Mouse (Mus musculus) layer of hippocampus, adult 11-12 months (tissue): ENCODE data around the gene Lypd4.
"Not testable (repeated sequence)": the region's sequence is repeated elsewhere in the genome, so short reads cannot be mapped to it uniquely, and the experiment has no call there.

Experiments
- DNase-seq: peaks from one replicate; pipeline ENCODE4 v3.0.0; 2022; ENCODE audit warnings: low spot score

Lypd4 gene

DNA sequence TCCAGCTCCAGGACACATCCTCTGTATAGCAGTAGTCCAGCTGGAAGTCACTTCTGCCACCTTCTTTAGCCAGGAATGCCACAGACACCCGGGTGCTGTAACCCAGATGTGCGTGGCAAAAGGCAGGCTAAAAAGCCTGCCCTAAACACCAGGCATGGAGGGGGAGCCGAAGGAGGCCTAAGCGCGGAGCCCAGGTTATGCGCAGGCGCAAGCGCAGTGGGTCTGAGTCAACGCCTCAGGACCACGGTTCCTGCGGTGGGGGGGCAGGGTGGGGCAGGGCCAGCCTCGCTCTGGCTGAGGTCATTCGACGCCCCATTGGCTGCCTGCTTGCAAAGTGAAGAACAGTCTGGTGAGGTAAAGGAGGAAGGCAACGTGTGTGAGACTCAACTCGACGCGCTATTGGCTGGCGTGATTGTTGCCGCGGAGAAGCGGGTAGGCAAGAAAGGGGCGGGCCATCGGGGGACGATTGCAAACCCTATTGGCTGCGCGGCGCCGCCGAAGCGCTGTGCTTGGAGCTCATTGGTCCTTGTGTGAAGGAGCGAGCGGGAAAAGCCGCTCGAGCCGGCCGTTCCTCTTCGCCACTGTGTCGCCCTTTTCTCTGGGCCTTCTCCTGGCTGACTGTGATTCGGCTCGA, at the start of gene Lypd4, which contains the start of gene Dmrtc2:
Gene Lypd4, minus strand, starts transcription at position 410 of the 634 bp plus-strand sequence.
Gene Dmrtc2, plus strand, starts transcription at position 526 of the 634 bp plus-strand sequence.
- DNase-seq = no peak

DNA sequence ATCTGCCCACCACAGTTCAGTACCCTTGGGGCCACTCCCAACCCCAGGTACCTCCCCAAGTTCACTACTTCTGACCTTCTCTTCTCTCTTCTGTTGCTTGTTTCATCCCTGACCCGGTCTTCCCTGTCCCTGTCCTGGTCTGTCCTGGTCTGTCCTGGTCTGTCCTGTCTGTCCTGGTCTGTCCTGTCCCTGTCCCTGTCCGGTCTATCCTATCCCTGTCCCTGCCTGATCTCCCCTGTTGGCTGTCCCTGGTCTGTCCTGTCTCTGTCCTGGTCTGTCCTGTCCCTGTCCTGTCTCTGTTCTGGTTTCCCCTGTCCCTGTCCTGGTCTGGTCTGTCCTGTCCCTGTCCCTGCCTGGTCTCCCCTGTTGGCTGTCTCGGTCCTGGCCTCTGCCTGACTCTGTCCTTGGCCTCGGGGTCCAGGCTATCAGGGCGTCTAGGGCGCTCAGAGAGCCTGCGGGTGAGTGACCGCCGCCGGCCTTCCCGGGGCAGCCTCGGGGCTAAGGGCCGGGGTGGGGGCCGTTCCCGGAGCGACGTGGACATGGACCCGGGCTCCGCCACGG, 49.1 kb upstream of the Lypd4 start:
- no peak for DNase-seq

DNA sequence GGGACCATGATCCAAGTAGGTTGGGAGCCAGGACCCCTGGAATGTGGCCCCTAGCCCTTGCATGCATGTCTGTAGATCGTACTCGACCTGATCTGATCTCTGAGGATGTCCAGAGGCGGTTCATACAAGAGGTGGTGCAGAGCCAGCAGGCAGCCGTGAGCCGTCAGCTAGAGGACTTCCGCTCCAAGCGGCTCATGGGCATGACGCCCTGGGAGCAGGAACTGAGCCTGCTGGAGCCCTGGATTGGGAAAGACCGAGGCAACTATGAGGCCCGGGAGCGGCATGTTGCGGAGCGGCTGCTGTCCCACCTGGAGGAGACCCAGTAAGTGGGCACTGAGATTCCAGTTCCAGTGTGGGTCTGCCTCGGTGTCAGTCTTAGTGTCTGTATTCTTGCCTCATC, 42.7 kb upstream of the Lypd4 start:
- DNase-seq = no peak

DNA sequence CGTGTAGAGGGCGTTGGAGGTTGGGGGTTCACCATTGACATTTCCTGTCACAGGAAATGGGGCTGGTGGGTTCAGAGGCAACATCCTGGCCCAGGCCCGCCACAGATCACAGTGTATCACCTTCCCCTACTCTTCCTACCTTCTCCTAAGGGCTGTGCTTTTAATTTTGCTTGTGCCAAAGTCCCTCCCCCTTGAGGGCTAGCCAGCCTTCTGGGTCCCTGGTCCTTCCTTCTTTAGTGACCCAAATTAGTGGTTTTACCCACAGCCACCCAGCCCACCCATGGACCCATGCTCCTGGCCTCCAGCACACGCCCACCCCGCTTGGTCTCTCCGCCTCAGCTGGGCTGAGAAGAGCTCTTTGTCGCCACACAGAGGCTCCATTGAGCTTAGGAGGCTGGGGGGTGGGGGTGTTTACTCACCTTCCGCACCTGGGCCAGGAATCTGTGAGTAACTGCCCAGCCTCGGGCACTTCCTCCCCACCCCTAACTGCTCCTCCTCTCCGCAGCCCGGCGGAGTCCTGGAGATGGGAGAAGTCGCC, 37.5 kb upstream of the Lypd4 start:
- DNase-seq = no peak

DNA sequence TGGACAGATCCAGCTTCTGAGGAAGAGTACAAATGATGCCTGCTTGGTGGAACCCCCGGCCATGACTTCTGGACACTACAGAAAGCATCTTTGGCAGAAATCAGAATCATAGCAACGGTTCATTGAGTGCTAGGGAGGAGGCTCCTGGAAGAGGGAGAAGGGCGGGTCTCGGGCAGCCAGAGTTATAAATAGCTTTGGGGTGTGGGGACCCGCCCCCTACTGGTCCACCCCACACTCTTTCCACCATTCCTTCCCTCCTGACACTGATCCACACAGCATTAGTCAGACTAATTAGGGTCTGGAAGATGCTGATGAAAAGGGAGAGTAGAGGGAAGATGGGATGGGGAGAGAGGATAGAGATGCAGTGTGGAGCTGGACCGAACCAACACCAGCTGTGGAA, 36.8 kb upstream of the Lypd4 start:
- no peak for DNase-seq

DNA sequence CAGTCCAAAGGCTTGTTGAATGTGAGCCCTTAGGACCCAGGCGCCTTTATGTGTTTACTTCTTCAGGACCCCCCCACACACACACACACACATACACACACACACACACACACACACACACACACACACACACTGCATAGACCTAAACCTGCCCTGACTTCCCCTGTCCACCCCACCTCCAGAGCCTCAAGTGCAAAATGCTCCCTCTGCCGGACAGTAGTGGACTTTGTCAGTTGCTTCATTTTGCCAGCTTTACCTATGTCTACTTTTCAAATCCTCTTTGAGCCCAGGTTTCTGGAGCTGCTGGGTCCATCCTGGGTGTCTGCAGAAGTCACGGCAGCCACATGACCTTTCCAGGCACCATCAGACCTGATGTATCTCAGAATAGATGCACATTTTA, 35.2 kb upstream of the Lypd4 start:
- DNase-seq = peak; percentile 48

DNA sequence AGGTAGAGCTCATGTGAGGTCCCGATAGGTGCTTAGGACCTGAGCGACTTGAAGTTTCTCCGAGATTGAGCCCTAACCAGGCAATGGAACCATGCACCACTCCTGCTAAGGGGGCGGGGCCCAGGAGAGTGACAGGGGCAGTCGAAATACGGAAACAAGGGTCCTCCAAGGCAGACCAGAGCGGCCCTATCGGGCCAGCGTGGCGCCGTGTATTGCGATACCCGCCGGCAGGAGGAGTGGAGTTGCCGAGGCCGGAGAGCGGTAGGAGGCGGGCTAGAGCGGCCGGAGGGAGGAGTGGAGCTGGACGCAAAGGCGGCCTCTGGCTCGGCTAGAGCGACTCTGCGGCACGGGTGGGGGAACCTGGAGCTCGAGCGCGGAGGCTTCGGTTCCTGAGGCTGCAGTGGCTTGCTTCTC, 34.3 kb upstream of the Lypd4 start:
- DNase-seq = peak; percentile 98

DNA sequence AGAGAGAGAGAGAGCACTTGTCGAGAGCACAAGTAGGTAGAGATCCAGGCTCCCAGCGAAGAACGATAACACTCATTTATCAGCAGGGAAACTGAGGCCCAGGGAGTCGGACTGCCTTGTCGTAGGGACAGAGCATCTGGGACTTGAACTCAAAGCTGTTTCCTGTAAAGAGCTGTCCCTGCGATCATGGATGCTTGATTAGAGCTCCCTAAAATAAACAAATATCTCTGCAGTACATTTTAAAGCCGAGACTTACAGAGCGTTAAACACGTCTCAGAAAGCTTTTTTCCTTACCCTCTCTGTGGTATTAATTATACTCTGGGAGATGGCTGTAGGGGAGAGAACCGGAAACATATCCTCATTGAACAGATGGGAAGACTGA, 33.7 kb upstream of the Lypd4 start:
- no peak for DNase-seq

DNA sequence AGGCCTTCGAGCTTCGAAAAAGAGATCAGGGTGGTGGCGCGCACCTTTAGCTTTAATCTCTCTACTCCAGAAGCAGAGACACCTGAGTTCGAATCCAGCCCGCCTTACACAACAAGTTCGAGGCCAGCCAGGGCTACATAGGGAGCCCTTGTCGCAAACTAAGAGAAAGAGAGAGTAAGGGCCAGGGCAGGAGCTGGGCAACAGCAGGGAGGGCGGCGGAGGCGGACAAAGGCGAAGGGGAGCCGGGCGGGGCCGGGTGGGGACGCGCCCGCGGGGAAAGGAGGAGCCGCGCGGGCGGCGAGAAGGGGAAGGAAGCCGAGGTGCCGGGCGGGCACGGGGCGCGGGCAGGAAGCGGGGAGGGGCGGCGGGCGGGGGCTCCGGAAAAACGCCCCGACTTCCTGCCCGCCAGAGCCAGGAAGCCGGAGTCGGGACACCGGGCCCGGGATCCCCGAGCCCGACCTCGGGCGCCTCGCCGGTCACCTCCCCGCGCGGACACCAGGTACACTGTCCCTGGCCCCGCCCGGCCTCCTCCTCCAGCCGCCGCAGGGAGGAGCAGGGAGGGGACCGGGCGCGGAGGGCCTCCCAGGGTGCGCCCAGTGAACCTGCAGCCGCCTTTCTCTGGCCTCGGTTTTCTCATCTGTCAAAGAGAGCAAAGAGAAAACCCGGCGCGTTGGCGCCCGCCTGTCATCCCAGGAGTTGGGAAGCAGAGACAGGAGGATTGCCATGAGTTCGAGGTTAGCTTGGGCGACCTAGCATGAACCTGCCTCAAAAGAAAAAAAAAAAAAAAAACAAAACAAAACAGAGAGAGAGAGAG, 33.1 kb upstream of the Lypd4 start, which contains the start of gene Arhgef1:
Gene Arhgef1, plus strand, starts transcription at position 283 of the 814 bp plus-strand sequence.
- no peak for DNase-seq

DNA sequence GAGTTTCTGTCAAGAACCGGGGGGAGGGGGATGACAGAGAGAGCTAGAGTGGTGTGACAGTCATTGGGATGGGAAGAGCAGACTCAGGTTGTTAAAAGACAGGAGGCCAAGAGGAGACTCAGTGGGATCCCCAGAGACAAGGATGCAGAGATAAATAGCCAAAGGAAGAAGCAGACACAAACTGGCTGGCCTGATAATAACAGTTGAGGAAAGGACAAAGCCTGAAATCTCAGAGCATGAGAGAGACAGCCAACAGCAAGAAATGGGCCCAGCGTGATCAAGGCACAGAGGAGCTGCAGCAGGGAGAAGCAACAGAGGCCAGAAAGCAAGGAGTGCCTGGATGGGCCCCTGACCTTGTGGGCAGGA, 32.5 kb upstream of the Lypd4 start:
- DNase-seq = no peak

DNA sequence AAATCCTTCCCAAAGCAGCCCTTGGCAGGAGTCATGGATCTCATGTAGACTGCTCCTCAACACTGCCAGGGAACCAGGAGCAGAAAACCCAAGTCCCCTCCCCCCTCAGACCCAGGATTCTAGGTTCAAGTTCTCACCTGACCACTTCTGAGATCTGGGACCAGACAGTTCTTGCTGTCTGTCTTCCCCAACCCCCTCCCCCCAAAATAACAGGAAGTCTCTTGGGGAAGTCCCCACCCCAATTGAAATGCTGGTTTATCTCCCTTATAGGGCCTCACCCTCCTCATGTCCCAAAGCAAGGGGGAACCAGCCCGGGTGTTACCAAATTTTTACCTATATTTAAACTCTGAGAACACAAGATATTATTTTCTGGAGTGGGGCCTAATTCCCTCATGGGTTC, 32.1 kb upstream of the Lypd4 start:
- DNase-seq = no peak

DNA sequence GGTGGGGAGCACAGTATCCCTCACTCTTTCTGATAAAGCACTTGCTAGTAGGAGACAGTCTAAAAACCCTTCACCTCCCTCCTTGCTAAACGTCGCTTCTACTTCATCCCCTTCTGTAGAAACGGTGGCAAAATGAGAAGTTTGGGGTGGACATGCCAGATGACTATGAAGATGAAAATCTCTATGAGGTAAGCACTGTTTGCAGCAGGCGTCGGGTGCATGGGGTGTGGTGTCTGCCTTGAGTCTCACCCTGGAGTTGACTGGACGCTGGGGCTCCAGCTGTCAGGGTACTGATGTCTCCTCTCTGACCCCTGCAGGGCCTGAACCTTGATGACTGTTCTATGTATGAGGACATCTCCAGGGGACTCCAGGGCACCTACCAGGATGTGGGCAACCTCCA, 31.4 kb upstream of the Lypd4 start:
- DNase-seq = no peak

DNA sequence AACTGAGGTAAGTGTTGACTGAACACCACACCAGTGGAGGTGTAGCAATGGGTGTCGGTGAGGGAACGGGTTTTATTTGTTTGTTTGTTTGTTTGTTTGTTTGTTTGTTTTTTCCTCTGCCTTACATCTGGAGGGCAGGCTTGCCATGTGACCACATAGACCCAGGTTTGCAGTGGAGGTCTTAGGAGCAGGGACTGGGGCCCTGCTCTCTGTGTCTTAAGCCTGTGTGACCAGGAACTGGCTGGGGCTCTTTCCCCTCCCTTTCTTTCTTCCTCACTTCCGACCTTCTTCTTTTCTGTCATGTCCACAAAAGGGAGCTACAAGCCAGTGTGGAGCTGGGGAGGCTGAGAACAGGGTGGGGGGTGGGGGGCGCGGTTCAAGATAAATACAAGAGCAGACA, 28.2 kb upstream of the Lypd4 start:
- DNase-seq = no peak

DNA sequence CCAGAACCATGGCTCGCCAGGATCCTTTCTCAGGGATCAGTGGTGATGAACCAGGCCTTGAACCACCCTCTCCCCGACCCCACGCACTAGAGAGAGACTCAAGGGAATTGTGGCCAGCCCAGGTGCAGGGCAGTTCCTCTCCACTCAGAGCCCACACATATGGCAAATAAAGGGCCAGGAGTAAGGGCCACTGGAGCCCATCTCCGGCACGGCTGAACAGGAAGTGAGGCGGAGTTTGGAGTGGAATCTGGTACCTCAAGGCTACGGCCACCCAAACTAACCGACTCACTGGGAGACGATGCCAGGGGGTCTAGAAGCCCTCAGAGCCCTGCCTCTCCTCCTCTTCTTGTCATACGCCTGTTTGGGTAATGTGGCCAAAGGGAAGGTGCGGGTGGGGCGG, 27.5 kb upstream of the Lypd4 start, which contains the start of gene Cd79a:
Gene Cd79a, plus strand, starts transcription at position 158 of the 400 bp plus-strand sequence.
- DNase-seq = no peak

DNA sequence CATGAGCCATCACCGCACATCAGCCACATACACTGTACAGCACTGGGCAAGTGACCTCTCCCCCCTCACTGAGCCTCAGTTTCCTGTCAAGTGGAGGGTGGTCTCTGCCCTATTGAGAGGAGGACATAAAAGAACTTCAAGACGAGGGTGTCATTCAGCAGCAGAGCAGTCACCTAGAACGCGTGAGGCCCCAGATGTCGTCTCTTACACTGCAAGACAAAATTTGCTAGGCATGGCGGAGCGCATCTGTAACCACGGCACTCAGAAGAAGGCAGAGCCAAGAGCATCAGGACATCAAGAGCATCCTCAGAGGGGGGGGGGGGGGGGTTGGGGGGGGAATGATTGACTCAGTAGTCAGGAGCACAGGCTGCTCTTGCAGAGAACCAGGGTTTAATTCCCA, 26.5 kb upstream of the Lypd4 start:
- no peak for DNase-seq

DNA sequence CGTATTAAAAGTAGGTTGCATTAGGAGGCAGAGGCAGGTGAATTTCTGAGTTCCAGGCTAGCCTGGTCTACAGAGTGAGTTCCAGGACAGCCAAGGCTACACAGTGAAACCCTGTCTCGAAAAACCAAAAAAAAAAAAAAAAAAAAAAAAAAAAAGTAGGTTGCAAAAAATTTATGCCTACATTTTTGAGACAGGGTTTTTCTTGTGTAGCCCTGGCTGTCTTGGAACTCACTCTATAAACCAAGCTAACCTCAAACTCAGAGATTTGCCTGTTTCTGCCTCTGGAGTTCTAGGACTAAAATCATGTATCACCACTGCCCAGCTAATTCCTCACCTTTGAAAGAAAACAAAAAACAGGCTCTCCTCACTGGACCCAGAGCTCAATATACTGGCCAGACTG, 26.0 kb upstream of the Lypd4 start:
- not testable (repeated sequence) for DNase-seq

DNA sequence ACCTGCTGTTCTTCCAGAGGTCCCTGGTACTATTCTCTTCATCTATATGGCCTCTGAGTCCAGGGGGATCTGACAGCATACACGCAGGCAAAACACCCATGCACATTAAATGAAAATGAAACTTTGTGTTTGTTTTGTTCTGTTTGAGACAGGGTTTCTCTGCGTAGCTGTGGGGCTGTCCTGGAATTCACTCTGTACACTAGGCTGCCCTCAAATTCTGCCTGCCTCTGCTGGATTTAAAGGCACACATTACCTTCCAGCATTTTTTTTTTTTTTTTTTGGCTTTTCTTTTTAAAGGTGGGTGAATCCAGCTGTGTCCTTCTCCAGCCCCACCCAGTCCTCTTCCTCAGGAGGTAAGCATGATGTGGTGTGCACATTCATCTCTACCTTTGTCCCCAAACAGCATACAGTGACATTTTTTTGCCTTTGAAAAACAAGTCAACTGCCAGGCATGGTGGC, 22.4 kb upstream of the Lypd4 start:
- DNase-seq = no peak

DNA sequence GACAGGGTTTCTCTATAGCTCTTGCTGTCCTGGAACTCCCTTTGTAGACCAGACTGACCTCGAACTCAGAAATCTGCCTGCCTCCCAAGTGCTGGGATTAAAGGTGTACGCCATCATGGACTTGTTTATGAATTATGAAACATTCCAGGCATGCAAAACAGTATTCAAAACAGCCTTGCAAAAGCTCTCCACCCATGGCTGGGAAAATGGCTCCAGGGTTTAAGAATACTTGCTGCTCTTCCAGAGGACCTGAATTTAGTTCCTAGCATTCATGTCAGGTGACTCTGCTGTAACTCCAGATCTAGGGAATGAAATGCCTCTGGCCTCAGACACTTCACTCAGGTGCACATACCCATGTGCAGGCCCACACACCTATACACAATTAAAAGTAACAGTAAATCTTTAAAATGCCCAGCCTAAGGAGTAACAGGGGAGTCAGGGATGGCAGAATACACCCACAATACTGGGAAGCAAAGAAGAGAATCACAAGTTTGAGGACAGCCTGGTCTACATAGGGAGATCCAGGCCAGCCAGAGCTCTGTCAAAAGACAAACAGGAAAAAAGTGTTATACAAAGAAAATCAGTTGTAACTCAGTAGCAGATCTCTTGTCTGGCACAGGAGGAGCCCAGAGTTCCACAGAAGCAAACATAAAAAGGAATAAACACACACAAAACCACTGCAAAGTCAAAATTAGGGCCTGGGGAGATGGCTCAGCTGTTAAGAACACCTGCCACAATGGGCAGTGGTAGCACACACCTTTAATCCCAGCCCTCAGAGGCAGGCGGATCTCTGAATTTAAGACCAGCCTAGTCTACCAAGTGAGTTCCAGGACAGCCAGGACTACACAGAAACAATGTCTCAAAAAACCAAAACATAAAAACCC, 21.7 kb upstream of the Lypd4 start:
- DNase-seq = no peak

DNA sequence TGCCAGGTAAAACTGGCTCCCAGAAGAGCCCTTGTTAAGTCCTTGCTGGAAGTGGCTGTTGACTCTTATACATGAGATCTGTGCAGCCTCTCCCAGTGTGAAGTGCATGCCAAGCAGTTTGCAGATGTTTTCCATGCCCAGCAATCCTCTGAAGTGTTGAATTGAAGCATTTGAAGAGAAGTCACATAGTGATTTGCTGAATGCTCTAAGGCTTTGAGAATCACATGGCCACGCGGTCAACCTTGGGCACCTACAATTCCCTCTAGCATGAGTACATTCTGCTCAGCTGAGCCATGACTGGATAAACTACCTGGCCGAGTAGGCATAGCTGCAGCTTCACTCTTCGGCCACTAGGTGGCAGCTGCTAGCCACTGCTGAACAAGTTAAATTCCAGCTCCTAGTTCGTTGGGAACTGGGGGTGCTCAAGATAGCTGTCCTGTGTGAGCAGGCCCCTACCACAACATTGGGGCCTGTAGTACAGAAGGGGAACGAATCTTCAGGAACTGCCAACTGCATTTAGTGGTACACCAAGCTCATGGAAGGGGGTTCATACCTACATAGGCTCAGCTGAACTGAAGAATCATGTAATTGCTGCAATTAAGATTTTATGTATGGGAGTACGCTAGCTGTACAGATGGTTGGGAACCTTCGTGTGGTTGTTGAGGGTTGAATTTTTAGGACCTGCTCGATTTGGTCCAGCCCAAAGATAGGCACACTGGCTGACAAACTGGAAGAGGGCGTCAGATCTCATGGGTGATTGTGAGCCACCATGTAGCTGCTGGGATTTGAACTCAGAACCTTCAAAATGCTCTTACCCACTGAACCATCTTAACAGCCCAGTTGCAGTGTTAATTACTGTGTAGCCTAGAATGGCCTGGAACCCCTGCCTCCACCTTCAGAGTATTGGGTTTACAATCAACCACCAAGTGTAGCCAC, 20.8 kb upstream of the Lypd4 start:
- DNase-seq = peak; percentile 63

DNA sequence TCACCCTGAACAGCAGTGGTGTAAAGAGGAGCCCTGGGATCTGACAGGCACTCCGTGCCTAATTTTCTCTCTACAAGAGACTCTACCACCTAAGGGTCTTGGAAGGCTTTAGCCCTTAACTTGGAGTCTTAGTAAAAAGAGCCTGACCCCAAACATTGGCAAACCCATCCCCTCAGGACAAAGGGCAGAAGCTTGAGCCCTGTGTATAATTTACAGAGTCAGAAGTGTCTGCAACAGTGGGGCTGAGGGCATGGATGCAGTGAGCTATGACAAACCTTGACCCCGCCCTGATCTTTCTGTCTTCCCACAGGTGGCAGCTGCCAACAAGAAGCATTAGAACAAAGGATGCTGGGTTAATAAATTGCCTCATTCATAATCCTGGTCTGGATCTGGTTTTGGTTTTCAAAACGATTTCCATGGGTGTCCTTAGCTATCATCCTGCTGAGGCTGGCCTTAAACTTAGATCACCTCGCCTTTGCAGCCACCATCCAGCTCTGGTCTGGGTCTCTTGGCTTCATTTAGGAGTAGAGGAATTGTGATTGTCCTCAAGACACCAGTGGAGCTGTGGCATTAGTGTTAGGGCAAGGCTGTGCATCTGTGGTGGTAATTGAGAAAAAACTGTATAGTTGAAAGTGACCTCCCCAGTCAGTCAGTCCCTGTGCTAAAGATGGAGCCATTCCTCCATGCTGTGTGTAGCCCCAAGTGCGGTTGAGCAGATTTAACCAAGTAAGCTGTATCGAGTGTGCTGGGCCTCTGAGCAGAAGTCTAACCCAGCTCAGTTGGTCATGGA, 19.9 kb upstream of the Lypd4 start:
- DNase-seq = no peak
